Mouse (Mus musculus) testis, adult 10 weeks (tissue): ENCODE data around the gene Ppm1d. TPM values are rescaled to one million over a fixed set of nuclear protein-coding genes. Genes with fewer than 3 reads are reported as not detected.

Experiments
- polyA plus RNA-seq: library from polyadenylated mRNA; stranded (reverse); fragments of 350-450 nt; fragmentation: Illumina TruSeq; extraction: RNeasy Lipid Tissue Mini Kit (QIAGEN cat#74804); gene quantifications from one replicate; pipeline ENCODE4 v1.2.3, GENCODE M21; 2014; ENCODE audit warnings: low read depth, low replicate concordance

The Ppm1d gene
- 270 TPM for polyA plus RNA-seq

DNA sequence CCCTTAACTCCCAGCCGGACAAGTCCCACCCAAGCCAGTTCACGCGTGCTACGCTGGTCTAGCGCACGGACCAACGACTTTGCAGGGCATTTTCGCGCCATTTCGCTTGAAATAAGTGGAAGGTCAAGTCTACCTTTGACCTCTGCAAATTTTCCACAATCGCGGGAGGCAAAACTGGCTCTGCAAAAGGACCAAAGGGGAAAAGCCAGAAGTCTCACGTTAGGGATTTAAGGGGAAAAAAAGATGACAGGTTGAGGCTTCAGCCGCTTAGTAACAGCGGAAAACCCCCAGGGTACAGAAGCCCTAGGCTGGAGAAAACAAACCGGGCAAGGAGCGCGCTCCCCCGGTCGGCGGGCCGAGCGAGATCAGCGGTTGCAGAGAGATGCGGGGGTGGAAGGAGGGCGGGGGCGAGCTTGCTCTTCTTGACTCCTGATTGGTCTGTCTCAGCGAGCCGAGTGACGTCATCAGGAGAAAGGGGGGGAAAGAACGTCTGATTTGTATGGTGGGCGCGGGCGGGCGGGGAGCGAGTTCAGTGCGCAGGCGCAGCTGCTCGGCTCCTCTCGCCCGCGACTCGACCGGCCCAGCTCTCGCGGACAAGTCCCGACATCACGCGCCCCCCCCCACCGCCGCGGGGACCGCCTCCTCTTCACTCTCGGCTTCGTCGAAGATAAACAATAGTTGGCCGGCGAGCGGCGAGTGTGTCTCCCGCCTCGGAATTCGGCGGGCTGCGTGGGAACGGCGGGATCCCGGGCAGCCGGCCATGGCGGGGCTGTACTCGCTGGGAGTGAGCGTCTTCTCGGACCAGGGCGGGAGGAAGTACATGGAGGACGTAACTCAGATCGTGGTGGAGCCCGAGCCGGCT lies at the start of gene Ppm1d:
TSS of gene Ppm1d (plus strand) at position 532 of the 862 bp plus-strand sequence.

DNA sequence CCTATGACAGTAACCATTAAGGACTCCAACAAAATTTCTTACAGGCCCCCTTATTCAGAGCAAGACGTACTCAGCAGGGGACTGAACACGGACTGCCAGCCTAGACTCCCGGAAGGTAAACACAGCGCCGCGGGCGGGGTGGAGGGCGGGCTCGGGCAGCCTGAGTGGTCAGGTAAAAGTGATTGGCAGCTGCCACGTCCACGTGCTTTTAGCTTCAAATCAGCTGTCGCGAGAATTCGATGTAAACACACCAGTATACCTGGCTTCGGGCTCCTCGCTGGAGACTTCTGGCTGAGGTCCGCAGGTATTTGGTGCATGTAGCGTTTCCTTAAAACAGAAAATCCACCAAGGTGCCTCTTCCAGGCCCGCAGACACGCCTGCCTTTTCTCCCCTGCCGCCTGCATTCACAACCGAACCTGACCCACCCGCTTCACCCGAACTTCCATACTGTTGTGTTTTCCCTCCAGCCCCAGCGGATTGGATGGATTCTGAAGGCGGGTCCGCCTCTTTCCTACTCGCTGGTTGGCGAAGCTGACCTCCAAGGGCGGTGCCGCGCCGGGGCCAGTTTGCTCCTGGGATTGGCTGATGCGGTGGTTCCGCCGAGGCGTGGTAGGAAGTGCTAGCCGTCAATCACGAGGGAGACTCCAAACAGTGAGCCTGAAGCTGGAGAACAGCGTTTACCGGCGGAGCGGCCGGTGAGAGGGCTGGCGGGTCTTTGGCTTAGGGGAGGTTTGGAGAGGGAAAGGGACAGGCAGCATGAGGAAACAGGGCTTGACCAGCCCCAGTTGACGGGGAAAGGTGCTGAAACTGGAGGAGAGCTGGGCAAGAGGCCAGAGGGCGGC lies 41.7 kb downstream of the Ppm1d start, which contains the start of gene Bcas3:
TSS of gene Bcas3 (plus strand) at position 629 of the 842 bp plus-strand sequence.

Other genes starting within 250 kb of the Ppm1d start
- 243 TPM for gene Usp32, start 171.1 kb upstream of the Ppm1d start, polyA plus RNA-seq
- gene 1700125H20Rik, start 140.8 kb upstream of the Ppm1d start, polyA plus RNA-seq = 34.0 TPM
- 56.7 TPM for gene Appbp2, start 76.1 kb upstream of the Ppm1d start, polyA plus RNA-seq
- 7.4 TPM for gene Bcas3, start 41.9 kb downstream of the Ppm1d start, polyA plus RNA-seq